Mouse (Mus musculus): ENCODE results near the gene Btbd7.

Btbd7 gene

DNA sequence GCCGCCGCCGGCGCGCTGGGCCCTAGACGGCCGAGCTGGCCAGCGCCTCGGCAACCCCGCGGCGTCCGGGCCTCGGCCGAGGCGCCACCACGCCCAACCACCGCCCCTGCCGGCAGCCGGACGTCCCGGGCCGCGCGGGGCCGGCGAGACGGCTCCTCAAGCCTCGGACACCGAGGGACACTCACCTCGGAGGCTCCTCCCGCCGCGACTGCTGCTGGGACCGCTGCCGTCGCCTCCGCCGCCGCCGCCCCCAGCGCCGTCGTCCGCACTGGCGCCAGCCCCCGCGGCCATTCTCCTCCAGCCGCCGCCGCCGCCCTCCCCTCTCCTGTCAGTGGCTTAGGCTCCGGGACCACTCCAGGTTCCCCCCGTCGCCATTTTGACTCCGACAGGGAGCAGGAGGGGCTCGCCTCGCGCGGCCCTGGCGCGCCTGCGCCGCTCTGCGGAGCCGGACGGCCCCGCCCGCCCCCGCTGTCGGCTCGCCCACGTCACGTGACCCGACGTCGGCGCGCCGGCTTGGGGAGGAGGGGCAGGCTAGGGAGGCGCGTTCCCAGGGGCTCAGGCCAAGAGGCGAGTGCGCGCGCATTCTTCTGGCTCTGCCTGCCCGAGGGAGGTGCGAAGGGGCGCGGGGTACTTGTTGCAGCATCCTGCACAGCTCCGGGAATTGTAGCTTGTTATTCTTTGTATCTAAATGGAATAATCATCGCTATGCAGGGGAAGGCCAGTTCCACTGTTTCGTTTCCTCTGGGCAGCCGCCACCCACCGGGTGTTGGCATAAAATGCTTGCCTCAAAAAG, at the start of gene Btbd7:
Gene Btbd7, minus strand, starts transcription at position 441 of the 793 bp plus-strand sequence.
- peak; percentile 93 to 98 for DNase-seq (ENCODE audit: low spot score in 2 of 2)

- no peak for DNase-seq (ENCODE audit: low spot score in 2 of 2)
These were observed 37.8 kb upstream of the Btbd7 start for GRCm38 (mm10) chr12:102916073-102916472.

GRCm38 (mm10) chr12:102908191-102908590, 29.9 kb upstream of the Btbd7 start:
- no peak for DNase-seq (ENCODE audit: low spot score in 2 of 2)

DNA sequence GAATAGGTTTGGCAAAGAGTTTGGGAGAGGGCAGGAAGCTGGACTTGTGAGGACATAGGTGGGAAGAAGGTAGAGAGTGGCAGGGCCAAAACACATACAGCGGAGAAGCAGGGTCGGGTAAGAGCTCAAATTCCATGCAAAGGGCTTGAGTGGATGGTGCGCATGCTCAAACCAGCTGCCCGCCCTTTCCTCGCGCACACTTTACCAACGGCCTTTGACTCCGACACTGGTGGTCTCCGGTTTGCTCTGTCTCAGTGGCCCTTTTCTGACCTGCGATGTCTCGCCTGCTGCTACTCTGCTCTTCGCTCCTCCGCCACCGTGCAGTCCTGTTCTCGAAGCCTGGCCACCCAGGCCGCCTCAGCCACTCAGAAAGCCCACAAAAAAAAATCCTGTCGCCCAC, 20.8 kb upstream of the Btbd7 start, which contains the start of gene Cox8c:
Gene Cox8c, plus strand, starts transcription at position 226 of the 400 bp plus-strand sequence.
- no peak for DNase-seq (ENCODE audit: low spot score in 2 of 2)

DNA sequence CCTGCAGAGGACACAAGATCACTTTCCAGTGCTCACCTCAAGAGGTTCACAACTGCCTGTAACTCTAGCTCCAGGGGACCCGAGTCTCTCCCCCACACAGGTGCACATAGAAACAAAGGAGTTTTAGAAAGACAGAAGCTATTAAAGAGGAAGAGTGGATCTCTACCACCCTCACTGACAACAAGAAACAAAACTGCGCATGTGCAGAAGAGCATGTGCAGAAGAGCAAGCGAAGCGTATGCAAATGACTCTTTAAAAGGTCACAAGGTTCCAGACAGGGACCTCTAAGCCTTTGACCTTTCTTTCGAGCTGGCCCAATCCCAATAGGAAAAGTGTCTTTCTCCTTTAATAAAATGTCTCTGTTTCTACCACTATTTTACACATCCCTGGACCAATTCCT, 10.3 kb upstream of the Btbd7 start:
- no peak for DNase-seq (ENCODE audit: low spot score in 2 of 2)

DNA sequence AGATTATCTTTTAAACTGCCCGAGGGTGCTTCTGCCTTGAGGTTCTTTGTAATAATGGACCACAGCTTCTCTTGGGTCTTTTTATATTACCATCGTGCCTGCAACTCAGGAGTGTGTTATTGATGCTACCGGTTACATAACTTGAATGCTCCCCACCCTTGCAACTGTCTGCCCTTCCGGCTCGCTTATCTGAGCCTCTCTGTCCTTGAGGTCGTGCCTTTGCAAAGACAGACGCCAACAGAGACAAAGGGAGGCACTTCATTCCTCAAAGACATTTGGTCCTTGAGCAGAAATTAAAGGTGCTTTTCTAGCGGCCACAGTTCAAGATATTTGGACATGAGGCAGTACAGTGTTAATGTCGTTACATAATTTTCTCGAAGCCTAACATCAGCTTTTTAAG, 9.1 kb upstream of the Btbd7 start:
- no peak for DNase-seq (ENCODE audit: low spot score in 2 of 2)

DNA sequence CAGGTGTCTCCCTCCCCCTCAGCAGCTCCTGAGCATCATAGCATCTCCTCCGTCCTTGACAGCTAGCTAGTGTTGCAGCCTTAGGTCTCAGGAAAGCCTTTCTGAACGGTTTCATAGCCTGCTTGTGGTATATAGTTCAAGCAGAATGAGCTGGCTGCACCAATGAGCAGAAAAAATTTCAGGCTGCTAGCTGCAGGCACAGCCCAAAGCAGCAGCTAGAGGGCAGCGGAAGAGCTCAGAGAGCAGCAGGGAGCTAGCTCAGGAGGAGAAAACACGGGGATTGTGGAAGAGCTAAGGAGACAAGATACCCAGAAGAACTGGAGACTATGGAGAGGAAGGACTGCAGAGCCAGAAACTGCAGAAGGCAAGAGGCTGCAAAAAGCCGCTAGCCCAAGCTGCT, 7.5 kb upstream of the Btbd7 start:
- no peak for DNase-seq (ENCODE audit: low spot score in 2 of 2)

DNA sequence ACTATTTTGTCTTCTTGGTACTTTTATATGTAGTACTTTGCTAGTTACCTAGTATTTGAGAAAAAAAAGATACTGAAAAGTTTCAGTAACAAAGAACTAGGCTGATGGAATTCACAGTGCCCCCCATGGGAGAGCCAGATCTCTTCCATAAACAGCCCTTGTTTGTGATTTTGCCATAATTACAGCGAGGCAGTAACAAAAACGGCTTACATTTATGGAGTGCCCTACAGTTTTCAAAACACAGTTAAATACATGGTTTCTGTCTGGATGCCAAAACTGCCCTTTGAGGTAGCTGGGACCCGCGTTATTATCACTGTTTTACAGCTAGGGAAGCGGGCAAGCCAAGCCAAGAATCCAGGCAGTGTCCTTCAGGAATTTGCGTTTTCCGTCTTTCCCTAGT, 630 bp upstream of the Btbd7 start:
- no peak for DNase-seq (ENCODE audit: low spot score in 2 of 2)

DNA sequence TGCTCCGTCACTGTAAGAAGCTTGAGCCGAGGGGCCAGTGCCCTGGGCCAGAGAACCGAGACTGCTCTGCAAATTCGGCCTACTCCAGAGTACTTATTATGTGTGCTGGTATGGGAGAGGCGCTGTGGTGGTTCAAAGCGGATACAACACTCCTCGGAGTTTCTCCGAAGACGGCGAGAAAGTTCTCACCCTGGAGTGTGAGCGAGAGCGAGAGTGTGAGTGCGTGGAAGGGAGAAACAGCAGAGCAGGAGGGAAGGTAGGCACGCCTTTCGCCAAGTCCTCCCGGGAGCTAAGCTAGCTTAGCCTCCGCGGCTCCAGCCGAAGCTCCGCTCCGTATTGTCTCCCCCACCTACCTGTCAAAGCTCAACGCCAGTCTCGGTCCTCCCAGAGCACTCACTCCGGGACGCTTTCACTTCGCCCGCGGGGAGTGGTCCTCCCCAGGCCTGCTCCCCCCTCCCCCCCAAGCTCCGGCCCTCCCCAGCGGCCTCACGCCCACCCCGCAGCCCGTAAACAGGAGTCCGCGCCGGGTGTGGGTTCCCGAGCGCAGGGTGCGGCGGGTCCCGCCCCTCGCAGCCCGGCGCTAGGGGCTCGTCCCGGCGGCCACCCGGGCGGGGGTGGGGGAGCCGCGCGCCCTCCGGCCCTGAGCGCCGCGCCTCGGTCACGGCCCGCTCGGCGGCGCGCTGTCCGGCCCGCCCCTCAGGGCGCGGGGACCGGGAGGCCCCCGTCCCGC, 805 bp downstream of the Btbd7 start:
- peak; percentile 53 to 69 for DNase-seq (ENCODE audit: low spot score in 2 of 2)

GRCm38 (mm10) chr12:102870527-102870926, 7.7 kb downstream of the Btbd7 start:
- no peak for DNase-seq (ENCODE audit: low spot score in 2 of 2)

- DNase-seq (ENCODE audit: low spot score in 2 of 2) = no peak
These were observed 8.5 kb downstream of the Btbd7 start for GRCm38 (mm10) chr12:102869802-102870201.

GRCm38 (mm10) chr12:102860806-102861205, 17.5 kb downstream of the Btbd7 start:
- DNase-seq (ENCODE audit: low spot score in 2 of 2) = no peak

GRCm38 (mm10) chr12:102838271-102838670, 40.0 kb downstream of the Btbd7 start:
- no peak for DNase-seq (ENCODE audit: low spot score in 2 of 2)

DNA sequence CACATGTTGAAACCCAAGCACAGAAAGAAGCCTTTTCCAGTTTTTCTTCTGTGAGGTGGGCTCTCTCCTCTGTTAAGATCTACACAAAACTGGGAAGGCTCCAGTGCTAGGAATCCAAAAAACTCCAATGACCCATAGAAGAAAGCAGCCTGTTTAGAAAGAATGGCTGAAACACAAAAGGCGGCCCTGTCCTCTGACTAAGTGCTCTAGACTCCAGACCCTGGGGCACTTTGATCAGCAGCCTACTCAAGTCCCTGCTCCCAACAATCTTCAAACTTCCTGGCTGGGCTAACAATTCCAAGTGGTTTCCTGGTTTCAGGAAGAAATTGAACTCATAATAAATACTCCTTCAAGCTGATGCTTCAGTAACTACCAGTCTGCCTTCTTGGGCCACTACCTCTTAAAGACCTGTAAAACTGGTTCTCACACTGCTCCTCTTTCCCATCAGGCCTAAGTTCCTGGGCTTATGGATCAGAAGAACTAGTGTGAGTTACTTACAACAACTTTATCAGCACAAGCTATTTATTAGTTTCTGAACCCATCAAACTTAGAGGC, 45.4 kb downstream of the Btbd7 start:
- no peak for DNase-seq (ENCODE audit: low spot score in 2 of 2)

- no peak for DNase-seq (ENCODE audit: low spot score in 2 of 2)
These were observed 46.4 kb downstream of the Btbd7 start for GRCm38 (mm10) chr12:102831888-102832287.

GRCm38 (mm10) chr12:102827119-102827518, 51.2 kb downstream of the Btbd7 start:
- DNase-seq (ENCODE audit: low spot score in 2 of 2) = no peak

DNA sequence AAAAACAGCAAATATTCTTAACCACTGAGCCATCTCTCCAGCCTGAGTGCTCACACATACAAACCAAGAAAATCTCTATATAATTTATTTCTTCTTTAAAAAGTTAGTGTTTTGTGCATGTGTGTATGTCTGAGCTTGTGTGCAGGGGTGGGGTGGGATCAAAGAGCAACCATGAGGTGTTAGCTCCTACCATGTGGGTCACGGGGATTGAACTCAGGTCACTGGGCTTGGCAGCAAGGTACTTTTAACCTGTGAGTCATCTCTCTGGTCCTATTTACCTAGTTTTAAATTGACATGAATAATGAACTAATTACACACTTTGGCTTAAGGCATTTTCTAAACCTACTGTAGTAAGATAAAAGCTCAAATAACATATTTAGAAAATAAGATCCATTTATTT, 51.9 kb downstream of the Btbd7 start:
- DNase-seq (ENCODE audit: low spot score in 2 of 2) = no peak

DNA sequence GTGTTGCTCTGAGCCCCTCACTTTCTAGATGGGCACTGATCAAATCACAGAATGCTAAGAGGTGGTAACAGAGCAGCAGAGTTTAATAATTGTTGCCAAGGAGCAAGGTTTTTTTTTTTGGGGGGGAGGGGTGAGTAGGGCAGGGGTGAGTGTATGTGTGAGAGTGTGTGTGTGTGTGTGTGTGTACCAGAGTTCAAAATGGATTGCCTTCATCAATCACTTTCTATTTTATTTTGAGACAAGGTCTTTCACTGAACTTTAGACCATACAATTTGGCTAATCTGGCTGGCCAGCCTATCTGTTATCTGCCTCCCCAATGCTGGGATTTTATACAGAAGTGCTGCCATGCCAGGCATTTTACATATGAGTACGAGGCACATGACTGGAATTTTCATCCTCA, 63.4 kb downstream of the Btbd7 start:
- DNase-seq (ENCODE audit: low spot score in 2 of 2) = no peak

DNA sequence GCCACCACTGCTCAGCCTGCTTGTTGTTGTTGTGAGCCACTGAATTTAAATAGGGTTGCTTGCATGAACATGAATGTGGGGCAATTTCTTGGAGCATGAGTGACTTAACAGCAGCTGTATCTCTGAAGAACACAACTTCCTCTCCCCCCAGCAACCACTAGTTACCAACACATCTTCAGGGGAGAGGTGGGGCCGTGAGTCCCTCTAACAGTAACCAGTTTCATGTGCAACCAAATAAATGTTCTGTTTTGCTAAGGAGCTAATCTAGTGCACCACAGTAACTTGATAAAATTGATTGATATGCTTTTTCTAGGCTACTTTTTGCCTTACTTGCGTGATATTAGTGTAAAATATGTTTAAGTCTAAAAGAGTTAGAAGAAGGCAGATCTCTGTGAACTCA, 78.7 kb downstream of the Btbd7 start:
- no peak for DNase-seq (ENCODE audit: low spot score in 2 of 2)

GRCm38 (mm10) chr12:102787927-102788326, 90.3 kb downstream of the Btbd7 start:
- no peak for DNase-seq (ENCODE audit: low spot score in 2 of 2)

GRCm38 (mm10) chr12:102785593-102785985, 92.7 kb downstream of the Btbd7 start:
- DNase-seq (ENCODE audit: low spot score in 2 of 2) = no peak

GRCm38 (mm10) chr12:102784899-102785592, 93.2 kb downstream of the Btbd7 start:
- DNase-seq (ENCODE audit: low spot score in 2 of 2) = no peak

Measured in spleen, postnatal 10 days (tissue).